Mouse (Mus musculus) layer of hippocampus, adult 8-10 months (tissue): ENCODE data around the gene Mtmr1. TPM values are rescaled to one million over a fixed set of nuclear protein-coding genes. Genes with fewer than 3 reads are reported as not detected.
A peak's percentile ranks its signal among the peaks of the same experiment; 100 is the strongest.
"Not testable (repeated sequence)": the region's sequence is repeated elsewhere in the genome, so short reads cannot be mapped to it uniquely, and the experiment has no call there.

Experiments
- DNase-seq, 2 experiments: peaks; one replicate each; pipeline ENCODE4 v3.0.0; 2022; ENCODE audit warnings: low spot score in 2 of 2
- total RNA-seq, 4 experiments: library from RNA; stranded (reverse); gene quantifications; 2 replicates each; pipeline ENCODE4 v1.2.4; 2022

Mtmr1 gene
- 10 to 100 TPM; 45.3 to 55.8 (median 55.2) TPM for total RNA-seq

DNA sequence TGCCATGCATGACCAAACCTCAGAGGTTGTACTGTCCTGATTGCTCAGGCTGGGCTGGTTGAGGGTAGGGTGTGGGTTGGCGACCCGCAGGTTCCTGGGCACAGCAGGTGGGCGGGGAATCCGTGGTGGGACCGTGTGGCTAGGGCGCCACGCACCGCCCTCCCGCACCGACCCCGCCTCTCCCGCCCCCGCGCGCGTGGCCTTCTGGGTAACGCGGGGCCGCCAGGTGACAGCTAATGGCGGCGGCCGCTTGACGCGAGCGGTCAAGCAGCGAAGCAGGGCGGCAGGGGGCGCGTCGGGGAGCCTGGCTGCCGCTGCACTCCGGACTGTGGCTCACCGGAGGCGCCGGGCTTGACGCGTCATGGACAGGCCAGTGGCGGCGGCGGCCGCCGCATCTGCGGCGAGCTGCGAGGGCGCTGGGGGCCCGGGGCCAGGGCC lies at the start of gene Mtmr1:
Gene Mtmr1 (plus strand): TSS at position 207 of the 438 bp plus-strand sequence.
- DNase-seq = peak; percentile 39 to 59

GRCm38 (mm10) chrX:71352033-71352432 lies 12.5 kb upstream of the Mtmr1 start:
- DNase-seq = no peak

- DNase-seq = no peak
These were observed 9.2 kb upstream of the Mtmr1 start for GRCm38 (mm10) chrX:71355331-71355730.

- not testable (repeated sequence) for DNase-seq
These were observed 2.8 kb upstream of the Mtmr1 start for GRCm38 (mm10) chrX:71361793-71362192.

GRCm38 (mm10) chrX:71364062-71364461 lies 498 bp upstream of the Mtmr1 start:
- DNase-seq = peak; percentile 13 to 24

DNA sequence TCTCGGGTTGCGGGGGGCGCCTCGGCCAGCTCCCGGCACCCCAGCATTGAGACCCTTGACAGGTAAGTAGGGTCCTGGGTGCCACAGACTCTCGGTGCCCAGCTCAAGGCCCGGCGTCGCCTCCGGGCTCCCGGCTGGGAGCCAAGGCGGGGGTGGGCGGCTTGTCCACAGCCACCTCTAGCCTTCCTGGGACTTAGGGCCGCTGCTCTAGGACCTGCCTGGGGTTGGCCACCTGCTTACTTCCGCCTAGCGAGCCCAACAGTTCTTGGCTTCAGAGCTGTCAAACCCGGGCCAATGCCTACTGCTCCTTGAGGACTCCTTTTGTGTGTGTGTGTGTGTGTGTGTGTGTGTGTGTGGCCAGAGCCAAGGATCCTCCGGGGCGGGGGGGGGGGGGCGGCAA lies 451 bp downstream of the Mtmr1 start:
- DNase-seq = peak; percentile 8 to 11

- peak in 1 of 2 experiments; percentile 7 for DNase-seq
These were observed 950 bp downstream of the Mtmr1 start for GRCm38 (mm10) chrX:71365510-71365909.

GRCm38 (mm10) chrX:71366973-71367372 lies 2.4 kb downstream of the Mtmr1 start:
- no peak for DNase-seq

DNA sequence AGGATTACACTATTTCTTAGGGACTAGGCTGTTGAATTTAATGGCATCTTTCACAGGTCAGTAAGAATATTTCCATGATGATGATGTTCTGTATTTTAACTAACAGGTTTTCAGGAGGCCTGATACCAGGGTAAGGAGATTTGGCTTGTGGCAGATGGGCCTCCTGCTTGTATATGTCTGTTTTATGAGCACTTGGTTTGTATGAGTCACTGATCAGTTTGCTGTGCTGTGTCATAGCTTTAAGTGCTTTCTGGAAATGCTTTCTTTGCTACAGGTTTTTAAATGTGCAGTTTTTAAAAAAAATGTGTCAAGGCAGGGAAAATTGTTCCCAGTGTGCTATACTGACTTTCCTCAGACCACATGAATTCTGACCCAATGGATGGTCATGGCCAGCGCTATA lies 12.2 kb downstream of the Mtmr1 start:
- DNase-seq = no peak

DNA sequence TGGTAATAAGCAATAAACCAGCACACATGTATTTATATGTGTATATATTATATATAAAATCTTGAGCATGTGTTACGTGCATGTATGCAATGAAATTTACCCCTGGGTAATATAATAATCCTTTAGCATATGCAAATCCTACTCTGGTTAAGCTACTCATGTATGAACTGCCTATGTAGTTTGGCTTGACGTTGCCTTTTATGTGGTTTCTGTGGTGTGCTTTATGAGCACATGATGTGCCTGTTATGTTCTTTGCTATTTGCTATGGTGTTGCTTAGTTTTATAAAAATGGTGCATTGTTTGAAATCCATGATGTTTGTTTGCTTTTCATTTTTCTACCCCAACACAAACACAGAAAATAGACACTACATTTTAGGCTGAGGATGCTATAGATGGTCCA lies 13.9 kb downstream of the Mtmr1 start:
- no peak for DNase-seq

DNA sequence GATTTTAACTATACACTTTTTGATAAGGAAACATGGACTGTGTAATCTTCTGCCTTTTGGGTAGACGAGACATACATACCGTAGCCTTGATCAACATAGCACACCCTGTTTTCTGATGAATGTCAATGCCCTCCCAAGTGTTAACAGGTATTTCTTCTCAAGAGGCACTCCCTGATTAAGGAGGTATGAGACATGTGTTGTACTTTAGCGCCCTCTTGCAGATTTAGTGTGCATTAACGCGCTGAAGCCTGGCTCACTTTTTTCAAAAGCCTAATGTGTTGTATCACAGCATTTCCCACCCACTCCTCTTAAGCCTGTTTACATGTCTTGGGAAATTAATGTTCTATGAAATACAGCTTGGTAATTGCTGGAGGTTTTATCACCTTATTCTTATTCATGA lies 17.0 kb downstream of the Mtmr1 start:
- DNase-seq = peak in 1 of 2 experiments; percentile 15

DNA sequence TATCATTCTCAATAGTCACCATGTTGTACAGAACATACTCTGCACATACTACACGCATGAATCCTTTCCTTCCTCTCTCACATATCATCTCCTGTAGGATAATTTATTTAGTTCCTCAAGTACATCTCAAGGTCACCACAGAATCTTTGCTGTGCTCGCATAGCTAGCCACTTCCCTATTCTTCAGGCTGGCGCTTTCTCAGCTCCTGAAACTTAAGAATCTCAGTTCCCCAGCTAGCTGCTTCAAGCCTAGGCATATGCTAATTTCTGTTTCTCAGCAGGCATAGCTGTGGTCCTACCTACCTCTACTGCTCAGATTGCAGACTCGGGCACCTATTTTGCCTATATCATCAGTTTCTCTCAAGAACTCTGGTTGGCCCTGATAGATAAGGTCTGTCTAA lies 31.8 kb downstream of the Mtmr1 start:
- DNase-seq = no peak

DNA sequence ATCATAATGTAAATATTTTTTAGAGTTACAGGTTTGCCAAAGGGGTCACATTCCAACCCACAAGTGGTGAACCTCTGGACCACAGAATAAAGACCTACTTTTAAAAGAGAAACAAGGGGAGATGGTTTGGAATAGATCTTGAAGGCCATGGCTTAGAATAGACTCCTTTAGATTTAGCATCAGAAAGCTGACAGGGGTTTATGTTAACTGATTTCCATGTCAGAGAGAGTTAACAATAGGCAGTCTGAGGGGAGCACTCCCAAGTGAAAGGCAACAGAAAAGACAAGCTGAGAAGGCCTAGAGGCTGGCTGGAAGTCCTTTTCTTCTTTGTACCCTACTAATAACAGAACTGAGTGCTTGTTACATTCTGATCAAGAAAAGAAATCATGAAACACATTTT lies 41.7 kb downstream of the Mtmr1 start:
- DNase-seq = no peak

GRCm38 (mm10) chrX:71408386-71408785 lies 43.8 kb downstream of the Mtmr1 start:
- no peak for DNase-seq

DNA sequence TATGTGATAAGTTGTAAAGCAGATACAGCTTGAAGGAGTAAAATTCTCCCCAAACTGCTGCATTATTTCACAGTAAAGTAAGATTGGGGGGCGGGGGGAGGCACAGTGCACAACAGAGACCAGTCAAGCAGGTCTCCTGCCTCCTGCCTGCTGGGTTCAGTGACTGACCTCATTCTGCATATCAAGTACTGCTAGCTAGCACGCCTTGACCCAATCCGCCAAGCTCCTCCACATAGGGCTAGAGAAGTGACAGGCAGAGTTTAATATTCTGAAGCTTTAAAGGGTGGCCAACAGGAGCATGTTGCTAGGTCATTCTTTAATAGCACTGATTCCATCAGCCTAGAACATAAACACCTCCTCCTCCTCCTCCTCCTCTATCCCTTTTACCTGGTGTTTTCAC lies 48.2 kb downstream of the Mtmr1 start:
- DNase-seq = no peak

DNA sequence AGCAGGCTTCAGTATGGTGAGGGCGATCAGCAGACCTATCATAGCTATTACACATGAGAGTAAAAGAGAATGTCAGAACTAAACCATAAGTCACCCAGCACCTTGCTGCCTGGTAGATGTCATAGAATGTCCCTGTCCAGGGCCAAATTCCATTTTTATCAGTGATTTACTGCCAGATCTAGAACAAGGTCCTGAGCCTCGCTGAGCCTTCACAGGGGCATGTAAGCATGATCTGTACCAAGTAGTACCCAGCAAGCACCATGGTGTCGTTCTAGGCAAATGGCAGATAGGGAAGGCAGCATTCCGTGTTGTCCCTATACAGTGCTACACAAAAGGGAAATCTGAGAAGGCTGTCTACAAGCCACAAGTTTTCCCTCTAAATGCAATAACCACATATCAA lies 49.1 kb downstream of the Mtmr1 start:
- no peak for DNase-seq

DNA sequence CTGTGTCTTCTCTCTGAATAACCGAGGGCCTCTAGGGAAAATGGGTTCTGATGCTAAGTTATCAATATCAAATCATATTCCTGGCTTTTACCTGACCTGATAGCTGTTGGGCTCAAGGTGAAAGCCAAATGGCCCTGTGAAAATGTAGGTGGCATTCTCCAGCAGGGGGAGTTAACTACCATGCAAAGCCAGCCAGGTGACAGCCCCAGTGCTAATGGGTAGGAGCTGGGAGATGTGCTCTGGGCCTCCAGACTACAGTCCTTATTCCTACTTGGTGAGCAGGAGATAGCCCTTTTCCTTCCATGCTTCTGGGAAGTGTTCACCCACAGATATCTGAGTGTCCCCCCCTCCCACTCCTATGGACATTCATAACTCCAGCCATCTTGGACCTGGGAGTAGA lies 60.3 kb downstream of the Mtmr1 start:
- DNase-seq = no peak

- peak; percentile 53 to 77 for DNase-seq
These were observed 61.4 kb downstream of the Mtmr1 start for GRCm38 (mm10) chrX:71425746-71426519.

DNA sequence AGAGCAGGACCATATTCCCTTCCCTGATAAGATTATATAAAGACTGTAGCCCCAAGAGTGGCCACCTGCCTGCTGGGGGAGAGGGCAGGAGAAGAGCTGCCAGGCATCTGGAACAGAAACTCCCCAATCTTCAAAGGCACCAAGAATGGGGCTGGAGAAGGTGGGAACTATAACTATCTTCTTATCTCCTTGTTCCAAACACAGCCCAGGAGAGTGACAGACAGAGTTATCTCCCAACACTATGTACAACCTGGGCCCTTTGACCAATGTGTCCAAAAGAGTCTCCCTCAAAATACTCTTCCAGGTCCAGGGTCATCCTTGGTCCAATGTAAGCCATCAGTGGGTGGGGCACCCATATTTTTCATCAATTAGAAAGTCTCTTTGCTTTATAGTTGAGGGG lies 62.9 kb downstream of the Mtmr1 start:
- DNase-seq = no peak

DNA sequence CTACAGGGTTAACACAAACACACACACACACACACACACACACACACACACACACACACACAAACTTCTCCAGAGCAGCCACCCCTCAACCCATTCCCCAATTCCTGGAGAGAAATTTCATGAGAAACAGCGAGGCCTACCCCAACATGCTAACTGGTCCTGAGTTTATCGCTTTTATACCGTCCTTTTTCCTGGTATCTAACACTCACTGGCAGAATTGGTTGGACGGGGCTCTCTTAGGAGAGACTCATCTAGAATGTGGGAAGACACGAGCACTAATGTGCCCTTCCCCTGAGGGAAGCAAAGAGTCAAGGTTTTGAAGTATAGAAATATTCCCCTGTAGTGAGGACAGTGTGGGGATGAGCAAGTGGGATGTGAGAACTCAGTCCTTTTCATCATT lies 66.3 kb downstream of the Mtmr1 start:
- DNase-seq = no peak

GRCm38 (mm10) chrX:71434448-71434847 lies 69.9 kb downstream of the Mtmr1 start:
- DNase-seq = no peak

DNA sequence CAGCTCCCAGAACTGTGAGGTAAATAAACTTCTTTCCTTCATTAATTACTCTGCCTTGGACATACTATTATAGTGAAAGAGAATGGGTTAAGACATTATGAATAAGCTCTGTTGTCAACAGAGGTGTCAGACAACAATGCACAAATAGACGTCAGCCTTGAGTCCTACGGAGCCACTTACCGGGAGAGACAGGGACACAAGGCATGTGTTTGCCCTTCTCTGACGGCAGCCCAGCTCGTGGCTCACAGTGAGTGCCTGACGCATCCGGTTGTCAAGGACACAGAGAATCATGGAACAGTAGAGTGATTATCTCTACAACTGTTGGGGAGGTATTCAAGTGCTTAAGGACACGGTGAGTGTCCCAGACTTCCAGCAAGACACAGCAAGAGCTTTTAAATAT lies 70.3 kb downstream of the Mtmr1 start:
- no peak for DNase-seq

- no peak for DNase-seq
These were observed 71.0 kb downstream of the Mtmr1 start for GRCm38 (mm10) chrX:71435542-71435941.
